Mouse (Mus musculus): ENCODE data around the gene Mrgprg.
A peak's percentile ranks its signal among the peaks of the same experiment; 100 is the strongest.

The Mrgprg gene

DNA sequence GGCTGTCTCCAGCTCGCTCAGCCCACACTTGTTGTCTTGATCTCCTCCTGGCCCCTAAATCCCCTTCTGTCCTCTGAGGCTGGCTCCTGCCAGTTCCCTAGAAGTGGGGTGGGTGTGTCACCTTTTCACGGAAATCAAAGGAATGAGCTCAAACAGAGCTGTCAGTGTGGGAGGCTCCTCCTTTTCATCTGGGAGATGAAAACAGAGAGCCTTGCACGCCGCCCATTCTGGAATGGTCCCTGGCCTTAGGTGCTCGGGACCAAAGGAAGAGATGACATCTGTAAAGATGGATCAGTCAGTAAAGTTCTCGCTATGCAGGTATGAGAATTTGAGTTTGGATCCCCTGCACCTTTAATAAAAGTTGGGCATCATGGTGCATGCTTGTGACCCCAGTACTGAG is at the start of gene Mrgprg:
Mrgprg (minus strand) TSS at position 101 of the 400 bp plus-strand sequence.
- no peak for DNase-seq

DNA sequence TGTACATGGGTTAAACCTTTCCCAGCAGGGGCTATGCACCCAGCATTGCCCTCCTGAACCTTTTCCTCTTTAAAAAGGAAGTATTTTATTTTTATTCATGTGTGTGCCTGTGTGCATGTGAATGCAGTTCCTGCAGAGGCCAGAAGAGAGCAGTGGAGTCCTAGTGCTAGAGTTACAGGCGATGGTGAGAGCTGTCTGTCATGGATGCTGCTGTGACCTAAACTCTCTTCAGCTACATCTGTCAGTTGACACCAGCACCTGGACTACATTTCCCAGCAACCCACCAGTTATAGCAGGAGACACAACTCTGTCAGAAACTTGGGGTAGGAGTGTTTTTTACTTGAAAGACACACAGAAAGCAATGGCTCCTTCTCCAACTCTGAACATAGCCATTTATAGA is 42.1 kb upstream of the Mrgprg start:
- no peak for DNase-seq

DNA sequence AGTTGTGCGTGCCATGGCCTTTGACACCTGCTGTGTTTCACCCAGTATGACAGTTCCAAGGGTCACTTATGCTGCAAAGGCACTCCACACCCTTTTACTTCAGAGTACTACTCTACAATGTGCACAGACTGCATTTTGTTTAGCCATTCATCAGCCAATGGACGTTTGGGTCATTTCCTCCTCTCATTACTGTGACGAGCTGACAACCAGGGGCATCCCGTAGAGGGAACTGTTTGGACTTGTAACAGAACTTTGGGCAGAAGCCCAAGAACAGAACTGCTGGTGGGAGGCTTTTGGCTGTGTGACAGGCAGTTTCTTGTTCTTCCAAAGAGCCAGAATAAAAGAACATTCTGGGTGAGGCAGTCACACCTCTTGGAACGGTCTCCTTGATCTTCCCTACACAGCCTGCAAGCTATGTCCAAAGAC is 38.4 kb upstream of the Mrgprg start:
- DNase-seq = peak; percentile 37 to 39

- DNase-seq = no peak
Measured at GRCm38 (mm10) chr7:143801195-143802065, 34.6 kb upstream of the Mrgprg start.

DNA sequence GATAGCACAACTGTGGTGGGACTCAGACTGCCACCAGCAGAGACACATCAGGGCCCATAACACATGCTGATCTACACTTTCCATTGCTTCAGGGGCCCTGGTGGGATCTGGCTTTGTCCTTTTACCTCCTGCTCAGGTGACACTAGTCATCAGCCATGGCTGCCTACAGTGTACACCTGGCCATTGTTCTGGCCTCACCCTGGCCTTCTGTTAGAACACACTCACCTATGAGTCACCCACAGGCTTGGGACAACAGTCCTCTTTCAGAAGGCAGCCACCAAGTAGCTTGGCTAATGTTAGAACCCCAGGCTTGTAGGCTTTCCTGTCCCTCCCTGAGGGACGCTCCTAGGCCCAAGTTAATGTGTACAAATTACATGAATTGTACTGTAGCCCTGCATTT is 34.0 kb upstream of the Mrgprg start:
- DNase-seq = no peak

DNA sequence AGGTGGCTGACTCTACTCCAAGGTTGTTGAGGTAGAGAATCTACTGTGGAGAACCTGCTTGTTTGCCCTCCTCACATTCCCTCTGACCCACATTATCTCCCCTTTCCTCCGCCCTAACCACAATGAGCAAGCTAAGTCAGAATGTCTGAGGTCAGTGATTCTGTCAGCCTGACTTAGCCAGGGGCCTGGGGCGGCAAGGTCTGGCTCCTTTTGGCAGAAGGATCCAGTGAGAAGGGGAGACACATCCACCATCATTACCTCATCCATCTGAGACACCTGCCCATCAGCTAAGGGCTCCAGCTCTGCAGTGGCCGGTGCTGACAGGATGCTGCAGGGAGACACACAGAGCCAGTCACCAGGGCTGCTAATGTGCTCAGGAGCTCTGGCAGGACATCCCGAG is 32.0 kb upstream of the Mrgprg start:
- peak; percentile 38 to 50 for DNase-seq

GRCm38 (mm10) chr7:143793121-143793520 is 26.3 kb upstream of the Mrgprg start:
- peak; percentile 48 to 70 for DNase-seq

DNA sequence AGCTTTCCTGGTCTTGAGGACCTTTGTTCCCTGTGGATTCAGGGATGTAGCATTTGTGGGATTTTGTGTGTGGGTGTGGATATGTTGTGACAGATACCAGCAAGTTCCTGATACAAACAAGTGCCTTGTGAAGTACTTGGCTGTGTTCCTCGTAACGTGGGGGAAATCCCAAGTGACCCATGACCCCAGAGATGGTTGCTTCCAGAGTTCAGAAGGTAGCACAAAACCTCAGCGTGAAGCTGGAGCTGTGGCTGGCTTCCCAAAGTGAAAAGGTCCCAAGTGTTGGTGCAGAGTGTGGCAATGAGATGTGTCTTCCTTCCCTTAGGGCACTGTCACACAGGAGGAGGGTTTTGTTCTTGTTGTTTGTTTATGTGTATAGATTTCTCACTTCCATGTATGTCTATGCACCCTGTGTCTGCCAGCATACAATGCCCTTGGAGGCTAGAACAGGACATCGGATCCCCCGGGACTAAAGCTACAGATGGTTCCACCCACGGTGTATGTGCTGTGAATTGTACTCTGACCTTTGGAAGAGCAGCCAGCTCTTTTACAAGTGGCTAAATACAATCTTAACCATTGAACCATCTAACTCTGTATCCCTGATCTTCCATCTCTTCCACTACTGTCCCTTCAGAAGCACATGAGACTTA is 25.7 kb upstream of the Mrgprg start:
- DNase-seq = no peak

DNA sequence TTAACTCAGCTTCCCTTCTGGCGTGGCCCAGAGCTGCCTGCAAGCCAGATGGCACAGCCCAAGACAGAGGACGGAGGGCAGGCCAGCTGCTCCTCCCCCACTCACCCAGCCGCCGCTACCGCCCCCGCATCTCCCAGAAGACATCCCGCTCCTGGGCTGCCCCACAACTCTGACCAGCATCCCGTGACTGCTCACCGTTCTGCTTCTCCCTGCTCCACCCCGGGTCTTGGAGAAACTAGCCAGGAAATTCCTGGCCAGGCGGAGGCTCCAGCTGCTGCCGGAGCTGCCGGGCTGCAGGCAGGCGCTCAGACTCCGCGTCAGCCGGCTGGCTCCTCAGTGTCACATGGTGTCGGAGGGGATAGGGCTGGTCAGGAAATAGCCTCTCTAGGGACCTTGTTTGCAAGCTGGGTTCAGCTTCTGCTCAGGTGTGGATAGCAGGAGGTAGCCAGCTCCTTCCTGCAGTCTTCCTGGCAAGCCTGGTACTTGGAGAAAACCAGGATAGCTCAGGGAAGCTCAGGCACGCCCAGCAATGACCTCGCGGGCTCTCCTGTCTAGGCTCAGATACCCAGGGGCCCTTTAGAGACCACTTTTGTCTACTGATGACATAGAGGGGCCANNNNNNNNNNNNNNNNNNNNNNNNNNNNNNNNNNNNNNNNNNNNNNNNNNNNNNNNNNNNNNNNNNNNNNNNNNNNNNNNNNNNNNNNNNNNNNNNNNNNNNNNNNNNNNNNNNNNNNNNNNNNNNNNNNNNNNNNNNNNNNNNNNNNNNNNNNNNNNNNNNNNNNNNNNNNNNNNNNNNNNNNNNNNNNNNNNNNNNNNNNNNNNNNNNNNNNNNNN is 17.4 kb upstream of the Mrgprg start, which contains the start of gene Mrgpre:
Mrgpre (minus strand) TSS at position 505 of the 834 bp plus-strand sequence.
- peak; percentile 71 to 80 for DNase-seq

- DNase-seq = peak in 1 of 2 experiments; percentile 27
Measured at GRCm38 (mm10) chr7:143783378-143783995, 16.7 kb upstream of the Mrgprg start.

DNA sequence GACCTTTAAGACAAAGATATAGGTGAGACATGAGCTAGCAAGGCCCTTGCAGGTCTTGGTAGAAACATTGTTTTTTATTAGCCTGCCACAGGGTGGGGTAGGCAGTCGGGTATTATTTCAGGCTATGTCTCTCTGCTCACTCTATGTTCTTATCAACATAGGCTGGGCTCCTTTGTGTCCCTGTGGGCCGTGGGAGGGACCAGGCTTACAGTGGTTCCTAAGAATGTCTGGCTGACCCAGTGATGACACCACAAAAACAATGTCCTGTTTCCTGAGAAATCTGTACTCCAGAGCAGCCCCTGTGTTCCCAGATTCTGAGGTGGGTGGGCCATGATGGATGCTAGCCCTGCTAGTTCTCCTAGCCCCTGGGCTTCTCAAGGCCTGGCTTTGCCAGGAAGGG is 10.6 kb upstream of the Mrgprg start:
- DNase-seq = no peak

GRCm38 (mm10) chr7:143776137-143776536 is 9.3 kb upstream of the Mrgprg start:
- no peak for DNase-seq

DNA sequence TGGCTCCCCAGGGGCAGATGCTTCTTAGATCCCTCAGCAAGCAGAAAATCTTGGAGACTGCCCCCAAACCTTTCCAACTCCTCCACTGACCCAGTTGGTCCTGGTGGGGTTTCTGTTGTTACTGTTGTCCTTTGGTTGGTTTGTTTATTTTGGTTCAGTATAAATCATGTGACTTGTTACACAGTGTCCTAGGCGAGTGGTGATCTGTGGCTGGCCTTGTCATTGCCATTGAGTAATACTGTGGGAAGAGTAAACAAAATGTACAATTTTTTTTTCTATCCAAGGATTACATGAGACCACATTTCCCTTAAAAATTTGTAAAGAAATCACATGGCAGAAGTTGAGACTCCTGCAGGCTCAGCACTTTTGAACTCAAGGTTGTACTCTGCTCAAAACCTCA is 2.7 kb upstream of the Mrgprg start:
- no peak for DNase-seq

DNA sequence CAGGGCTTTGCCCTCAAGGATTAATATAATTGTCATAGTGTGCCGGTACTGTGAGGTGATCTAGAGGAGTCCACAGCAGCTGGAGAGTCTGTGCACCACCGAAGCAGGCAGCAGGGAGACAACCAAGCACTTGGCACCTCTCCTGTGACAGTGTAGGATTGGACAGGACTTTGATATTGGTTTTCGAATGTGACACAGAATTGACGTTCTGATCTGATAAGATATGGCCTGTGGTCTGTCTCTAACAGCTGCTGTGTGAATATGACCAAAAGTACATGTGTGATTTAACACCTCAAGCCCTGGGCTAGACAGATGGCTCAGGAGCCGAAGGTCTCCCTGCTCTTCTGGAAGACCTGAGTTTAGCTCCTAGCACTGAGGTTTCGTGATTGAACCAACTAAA is 1.5 kb upstream of the Mrgprg start:
- DNase-seq = no peak

DNA sequence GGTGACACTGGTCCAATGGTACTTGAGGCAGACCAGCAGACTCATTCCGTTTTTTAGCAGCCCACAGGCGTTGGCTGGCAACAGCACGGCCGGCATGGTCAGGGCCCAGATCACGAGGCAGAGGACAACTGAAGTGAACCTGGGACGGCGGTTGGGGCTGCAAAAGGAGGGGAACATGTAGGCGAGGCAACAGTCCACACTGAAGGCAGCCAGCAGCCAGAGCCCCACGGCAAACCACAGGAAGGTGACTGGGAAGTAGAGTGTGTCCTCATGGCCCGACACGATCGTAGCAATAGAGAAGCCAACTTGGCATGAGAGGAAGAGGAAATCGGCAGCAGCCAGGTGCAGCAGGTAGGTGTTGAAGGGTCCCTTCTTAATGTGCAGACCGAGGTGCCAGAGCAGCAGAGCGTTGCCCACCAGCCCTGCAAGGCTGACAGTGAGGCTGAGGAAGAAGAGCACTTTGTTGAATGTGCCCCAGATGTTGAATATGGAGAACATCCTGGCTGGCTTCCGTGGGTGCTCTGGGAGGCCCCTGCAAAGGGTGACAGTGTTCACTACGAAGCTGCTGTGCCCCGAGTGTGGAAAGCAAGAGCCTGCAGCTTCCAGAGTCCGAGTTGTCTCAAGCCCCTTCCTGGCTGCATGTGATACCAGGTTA is 1.8 kb downstream of the Mrgprg start:
- DNase-seq = no peak

GRCm38 (mm10) chr7:143763794-143764193 is 3.0 kb downstream of the Mrgprg start:
- DNase-seq = peak; percentile 50 to 59

DNA sequence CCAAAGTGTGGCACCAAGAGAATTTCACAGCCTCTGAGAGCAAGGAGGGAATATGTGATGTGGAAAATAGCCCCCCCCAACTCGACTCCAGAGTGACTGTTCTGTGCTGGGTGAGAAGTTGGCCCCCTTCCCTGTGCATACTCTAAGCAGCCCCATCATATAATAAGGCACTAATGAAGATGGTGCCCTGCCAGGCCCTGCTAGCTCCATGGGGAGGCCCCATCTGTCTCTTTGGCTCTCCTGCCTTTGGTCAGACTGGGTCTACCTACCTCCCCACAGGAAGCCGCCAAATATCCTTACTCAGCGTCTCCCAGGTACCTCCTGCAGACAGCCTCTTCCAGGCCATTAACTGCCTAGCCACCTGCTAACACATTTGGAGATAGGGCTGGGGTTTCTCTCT is 7.8 kb downstream of the Mrgprg start:
- peak; percentile 78 to 92 for DNase-seq

- DNase-seq = no peak
Measured at GRCm38 (mm10) chr7:143757696-143758095, 9.1 kb downstream of the Mrgprg start.

DNA sequence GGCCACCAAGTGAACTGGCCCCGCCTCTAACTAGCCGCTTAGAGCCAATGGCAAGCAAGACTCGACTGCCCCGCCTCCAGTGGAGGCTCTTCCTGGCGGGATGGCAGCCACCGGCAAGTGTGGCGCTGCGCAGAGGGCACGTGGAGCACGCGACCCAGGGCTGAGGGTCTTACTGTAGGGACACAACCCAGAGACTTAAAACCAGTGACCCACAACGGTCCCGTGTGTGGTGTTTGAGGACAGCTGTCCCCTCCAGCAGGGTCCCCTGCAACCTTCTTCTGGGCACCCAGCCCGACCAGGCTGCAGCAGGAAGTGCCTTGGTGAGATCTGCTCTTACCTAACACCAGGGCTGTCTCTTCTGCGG is 9.8 kb downstream of the Mrgprg start:
- peak; percentile 67 to 73 for DNase-seq

DNA sequence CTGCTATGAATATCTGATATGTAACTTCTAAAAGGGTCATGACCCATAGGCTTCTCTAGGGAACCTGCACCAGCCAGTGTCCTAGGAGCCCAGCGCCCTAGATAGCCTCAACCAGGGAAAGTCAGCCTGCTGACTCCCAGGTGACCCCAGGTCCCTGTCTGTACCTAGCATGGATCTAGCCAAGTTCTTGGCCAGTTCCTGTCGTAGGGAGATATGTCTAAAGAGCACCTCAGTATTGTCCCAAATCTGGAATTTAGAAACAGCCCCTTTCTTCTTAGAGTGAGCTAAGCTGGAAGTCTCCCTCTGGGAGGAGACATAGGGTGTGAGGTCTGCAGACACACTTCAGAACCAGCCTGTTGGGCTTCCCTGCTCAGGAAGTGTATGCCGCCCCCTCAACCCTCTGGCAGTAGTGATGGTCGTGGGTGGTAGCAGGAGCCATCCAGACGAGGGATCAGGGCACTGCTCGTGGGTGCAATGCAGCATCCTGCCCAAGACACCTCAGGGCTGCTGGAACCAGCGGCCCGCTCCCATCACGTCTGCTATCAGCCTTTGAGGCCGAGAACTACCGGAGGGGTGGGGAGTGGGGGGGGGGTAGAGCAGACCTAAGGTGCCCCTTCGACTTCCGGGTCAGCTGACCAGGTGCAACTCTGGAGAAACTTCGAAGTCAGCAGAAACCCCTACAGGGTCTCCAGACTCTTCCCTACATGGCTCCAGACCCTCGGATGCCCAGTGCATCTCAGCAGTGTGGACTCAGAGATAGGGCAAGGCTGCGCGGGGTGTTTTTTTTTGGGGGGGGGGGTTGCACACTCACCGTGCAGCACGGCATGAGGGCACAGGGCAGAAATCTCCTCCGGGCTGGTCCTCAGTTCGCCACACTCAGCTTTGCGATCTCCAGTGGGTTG is 10.4 kb downstream of the Mrgprg start, which contains the start of gene Osbpl5:
Osbpl5 (minus strand) TSS at position 861 of the 902 bp plus-strand sequence.
- DNase-seq = no peak

Measured in cerebellum, postnatal 14 days (tissue).